Mouse (Mus musculus) brown adipose tissue, adult 24 weeks (tissue): ENCODE results near the gene Zranb1. TPM values are rescaled to one million over a fixed set of nuclear protein-coding genes. Genes with fewer than 3 reads are reported as not detected.

Source experiments
- H3K27ac ChIP-seq: fragments of 200-500 bp; replicated peaks from 2 replicates; pipeline ENCODE4 v1.5.1; 2012; ENCODE audit warnings: low read depth, mild to moderate bottlenecking, low read length
- H3K4me1 ChIP-seq: fragments of 200-500 bp; 2 replicates; pipeline ENCODE4 v1.6.1; 2012; ENCODE audit warnings: low read length, mixed read lengths; ENCODE audit not compliant: control insufficient read depth, insufficient read depth, insufficient read length
- H3K4me3 ChIP-seq: fragments of 200-500 bp; 2 replicates; pipeline ENCODE4 v1.5.1; 2012; ENCODE audit warnings: low read depth, mild to moderate bottlenecking, low read length, moderate library complexity; ENCODE audit not compliant: insufficient read depth
- polyA plus RNA-seq: library from polyadenylated mRNA; stranded (reverse); fragments of >200 nt; gene quantifications from 2 replicates; pipeline ENCODE4 v1.2.4, GENCODE M21; 2012; ENCODE audit not compliant: missing spikeins, insufficient read depth, insufficient read length

The Zranb1 gene
- polyA plus RNA-seq, 1 experiment, result 13.0 TPM

GRCm38 (mm10) chr7:133002271-133002670 lies 71.3 kb downstream of the Zranb1 start:
- H3K27ac ChIP-seq, result no peak overlapping the region
- peaks cover 5% of the 10 kb centered on the region; the same call in 1 of the 2 replicates for H3K4me1 ChIP-seq
- H3K4me3 ChIP-seq, result no peak overlapping the region

- H3K4me1 ChIP-seq, result peaks cover 5% of the 10 kb centered on the region; the same call in 1 of the 2 replicates
- no peak overlapping the region for H3K4me3 ChIP-seq
- no peak overlapping the region for H3K27ac ChIP-seq
Measured at GRCm38 (mm10) chr7:133003421-133003820, 72.5 kb downstream of the Zranb1 start.

GRCm38 (mm10) chr7:133005772-133006171 lies 74.8 kb downstream of the Zranb1 start:
- Histone ChIP-seq H3K27ac (no peak overlapping the region), H3K4me3 (no peak overlapping the region), H3K4me1 (peaks cover 5% of the 10 kb centered on the region; the same call in 1 of the 2 replicates)

GRCm38 (mm10) chr7:133007343-133007742 lies 76.4 kb downstream of the Zranb1 start:
- Histone ChIP-seq H3K4me3 (no peak overlapping the region), H3K27ac (no peak overlapping the region), H3K4me1 (peaks cover 5% of the 10 kb centered on the region; the same call in 1 of the 2 replicates)

- Histone ChIP-seq H3K4me3 (no peak overlapping the region), H3K4me1 (no peaks in the 10 kb centered on the region), H3K27ac (no peak overlapping the region)
Measured at GRCm38 (mm10) chr7:133008663-133009062, 77.7 kb downstream of the Zranb1 start.

- Histone ChIP-seq H3K27ac (no peak overlapping the region), H3K4me3 (no peak overlapping the region), H3K4me1 (no peaks in the 10 kb centered on the region)
Measured at GRCm38 (mm10) chr7:133009676-133010075, 78.7 kb downstream of the Zranb1 start.

GRCm38 (mm10) chr7:133010477-133010876 lies 79.5 kb downstream of the Zranb1 start:
- no peak overlapping the region for H3K27ac ChIP-seq

GRCm38 (mm10) chr7:133011191-133011590 lies 80.2 kb downstream of the Zranb1 start:
- Histone ChIP-seq H3K27ac (no peak overlapping the region), H3K4me1 (no peaks in the 10 kb centered on the region)

More at GRCm38 (mm10) chr7:133010477-133010876, 79.5 kb downstream of the Zranb1 start:
- no peaks in the 10 kb centered on the region for H3K4me1 ChIP-seq
- H3K4me3 ChIP-seq, result no peak overlapping the region

GRCm38 (mm10) chr7:133011611-133012010 lies 80.7 kb downstream of the Zranb1 start:
- Histone ChIP-seq H3K4me1 (no peaks in the 10 kb centered on the region), H3K4me3 (no peak overlapping the region), H3K27ac (no peak overlapping the region)

More at GRCm38 (mm10) chr7:133011191-133011590, 80.2 kb downstream of the Zranb1 start:
- no peak overlapping the region for H3K4me3 ChIP-seq

GRCm38 (mm10) chr7:133012637-133013366 lies 81.9 kb downstream of the Zranb1 start:
- no peak overlapping the region for H3K27ac ChIP-seq
- H3K4me3 ChIP-seq, result no peak overlapping the region
- H3K4me1 ChIP-seq, result no peaks in the 10 kb centered on the region

- Histone ChIP-seq H3K4me3 (no peak overlapping the region), H3K4me1 (0 out of 2 replicates have a peak, but pooled peaks cover 2% of the 10 kb centered on the region), H3K27ac (no peak overlapping the region)
Measured at GRCm38 (mm10) chr7:133013923-133014322, 83.0 kb downstream of the Zranb1 start.

GRCm38 (mm10) chr7:133014631-133015030 lies 83.7 kb downstream of the Zranb1 start:
- peaks cover 5% of the 10 kb centered on the region; the same call in 1 of the 2 replicates for H3K4me1 ChIP-seq
- no peak overlapping the region for H3K4me3 ChIP-seq
- no peak overlapping the region for H3K27ac ChIP-seq

GRCm38 (mm10) chr7:133015416-133016070 lies 84.6 kb downstream of the Zranb1 start:
- Histone ChIP-seq H3K4me3 (no peak overlapping the region), H3K4me1 (peaks cover 13% of the 10 kb centered on the region), H3K27ac (no peak overlapping the region)

- Histone ChIP-seq H3K4me1 (peaks cover 13% of the 10 kb centered on the region), H3K27ac (no peak overlapping the region), H3K4me3 (no peak overlapping the region)
Measured at GRCm38 (mm10) chr7:133018961-133019360, 88.0 kb downstream of the Zranb1 start.

GRCm38 (mm10) chr7:133019481-133020020 lies 88.6 kb downstream of the Zranb1 start:
- Histone ChIP-seq H3K4me1 (peaks cover 13% of the 10 kb centered on the region), H3K27ac (no peak overlapping the region), H3K4me3 (no peak overlapping the region)
